Mouse (Mus musculus) thymus, postnatal 25 days (tissue): ENCODE results near the gene Klhl24.
A peak's percentile ranks its signal among the peaks of the same experiment; 100 is the strongest.

ENCODE experiments used
- DNase-seq: peaks from one replicate; pipeline ENCODE4 v3.0.0; 2022

Klhl24 gene

GRCm38 (mm10) chr16:20151991-20152390, 54.6 kb downstream of the Klhl24 start:
- no peak for DNase-seq

DNA sequence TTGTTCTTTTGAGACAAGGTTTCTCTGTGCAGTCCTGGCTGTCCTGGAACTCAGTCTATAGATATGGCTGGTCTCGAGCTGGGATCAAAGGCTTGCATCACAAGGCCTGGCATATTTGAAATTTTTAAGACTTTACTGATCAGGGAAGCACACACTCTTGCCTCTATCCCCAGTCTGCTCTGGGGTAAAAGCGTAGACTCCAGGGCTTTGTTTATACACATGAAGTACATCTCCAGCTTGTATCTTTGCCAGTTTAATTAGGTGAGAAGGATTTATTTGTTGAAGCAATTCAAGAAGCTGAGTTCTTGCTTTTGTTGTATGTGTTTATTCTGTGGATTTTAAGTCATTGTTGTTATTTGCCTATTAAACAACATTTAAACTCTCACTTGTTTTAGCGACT, 56.4 kb downstream of the Klhl24 start:
- DNase-seq: no peak

DNA sequence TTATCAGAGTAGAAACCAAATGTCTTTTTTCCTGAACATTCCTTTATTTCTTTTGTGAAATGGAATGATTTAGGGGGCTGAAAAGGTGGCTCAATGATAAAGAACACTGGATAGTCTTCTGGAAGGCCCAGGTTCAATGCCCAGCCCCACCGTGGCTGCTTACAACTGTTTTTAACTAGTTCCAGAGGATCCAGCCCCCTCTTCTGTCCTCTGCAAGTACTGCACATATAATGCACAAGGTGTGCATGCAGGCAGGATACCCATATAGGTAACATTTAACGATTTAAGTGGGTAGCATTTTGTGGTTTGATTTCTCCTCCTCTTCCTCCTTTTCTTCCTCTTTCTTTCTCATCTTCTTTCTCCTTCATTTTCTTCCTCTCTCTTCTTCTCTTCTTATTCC, 62.8 kb downstream of the Klhl24 start:
- peak; percentile 27 for DNase-seq

- no peak for DNase-seq
Observed at GRCm38 (mm10) chr16:20169071-20169470, 71.7 kb downstream of the Klhl24 start.

GRCm38 (mm10) chr16:20169471-20170106, 72.2 kb downstream of the Klhl24 start:
- DNase-seq: no peak
